In genomic region chr9:21796259-21796658, GRCm38 (mm10) we compare ENCODE assay signal across 9 mouse cellular contexts. TPM values are rescaled to one million over a fixed set of nuclear protein-coding genes. Genes with fewer than 3 reads are reported as not detected.
A peak's percentile ranks its signal among the peaks of the same experiment; 100 is the strongest.
DNase-seq lines count a peak whose midpoint lies in the region; ATAC-seq and TF ChIP-seq lines count a peak whose summit lies in the region.
"Had no signal": no experiment of that assay in that cellular context is flagged by ENCODE, and none has a peak within 500 bp of the region (broad histone marks: within the 10 kb centered on the region; RNA-seq: fewer than 3 reads in every experiment).

No protein-coding gene starts in this region.

- no peak for ATAC-seq in forebrain, embryonic 12.5 days (ENCODE audit: low FRiP score)
- no peak for ATAC-seq in limb, embryonic 14.5 days (ENCODE audit: low FRiP score, low read depth)
- ATAC-seq in inflammation-experienced regulatory T-cells, adult 6 months = no peak

- no peak for TF ChIP-seq POLR2A in limb, embryonic 14.5 days (IDR thresholded peaks at IDR 0.05; ENCODE audit: borderline replicate concordance, extremely low read depth, insufficient read depth, insufficient read length)

- intact Hi-C loops in heart, postnatal 10 days (cut with DNase I) = loop anchor here (5.0 kb wide), 1 partner anchor 179 kb away; the partner anchor contains the start of gene Smarca4

- H3K9ac ChIP-seq in forebrain, embryonic 12.5 days = no peak overlapping the region
- peak overlapping the region; percentile 43 for H3K9ac ChIP-seq in limb, embryonic 14.5 days (ENCODE audit: low read depth, low read length, severe bottlenecking)

- 67% methylated on average over 3 of the region's 3 CpGs for WGBS in forebrain, embryonic 10.5 days
- WGBS in forebrain, embryonic 12.5 days = 64% methylated on average over 3 of the region's 3 CpGs
- WGBS in limb, embryonic 14.5 days = 30% methylated on average over 3 of the region's 3 CpGs

- H3K9me3 ChIP-seq in forebrain, embryonic 10.5 days = no peaks in the 10 kb centered on the region
- H3K9me3 ChIP-seq in forebrain, embryonic 12.5 days = no peaks in the 10 kb centered on the region
- no peaks in the 10 kb centered on the region for H3K9me3 ChIP-seq in E14TG2a.4 (ENCODE audit: low read length)
- H3K9me3 ChIP-seq in limb, embryonic 14.5 days (ENCODE audit: control insufficient read depth, low read length) = no peaks in the 10 kb centered on the region

- peaks cover 60% of the 10 kb centered on the region for H3K36me3 ChIP-seq in forebrain, embryonic 10.5 days (replicated peaks)
- peaks cover 14% of the 10 kb centered on the region for H3K36me3 ChIP-seq in forebrain, embryonic 12.5 days (replicated peaks)
- peaks cover 82% of the 10 kb centered on the region for H3K36me3 ChIP-seq in E14TG2a.4 (ENCODE audit: insufficient read depth, low read length)
- peaks cover 59% of the 10 kb centered on the region for H3K36me3 ChIP-seq in limb, embryonic 14.5 days (ENCODE audit: control insufficient read depth, insufficient read depth, low read length)

- no peaks in the 10 kb centered on the region for H3K27me3 ChIP-seq in forebrain, embryonic 10.5 days (ENCODE audit: poor library complexity, severe bottlenecking)
- peaks cover 3% of the 10 kb centered on the region; the same call in 1 of the 2 replicates for H3K27me3 ChIP-seq in forebrain, embryonic 12.5 days
- no peaks in the 10 kb centered on the region for H3K27me3 ChIP-seq in E14TG2a.4 (ENCODE audit: insufficient read depth, low read length)
- no peaks in the 10 kb centered on the region for H3K27me3 ChIP-seq in limb, embryonic 14.5 days (ENCODE audit: control insufficient read depth, insufficient read depth, low read length)

- no peak for DNase-seq in forebrain, embryonic 10.5 days (ENCODE audit: extremely low spot score, low spot score)
- DNase-seq in heart, postnatal 10 days = peak; percentile 38 to 42
- DNase-seq in limb, embryonic 14.5 days (ENCODE audit: low spot score) = peak; percentile 11
- DNase-seq in frontal cortex, adult 2 months (ENCODE audit: extremely low spot score in 1 of 2, low spot score in 1 of 2) = no peak
- no peak for DNase-seq in adrenal gland, adult 8-10 months

- H3K4me2 ChIP-seq in forebrain, embryonic 12.5 days = no peak overlapping the region
- H3K4me2 ChIP-seq in limb, embryonic 14.5 days (replicated peaks; ENCODE audit: low read depth, low read length, severe bottlenecking) = peak overlapping the region; percentile 63

- H3K27ac ChIP-seq in forebrain, embryonic 10.5 days = peak overlapping the region; percentile 77
- H3K27ac ChIP-seq in forebrain, embryonic 12.5 days = no peak overlapping the region
- no peak overlapping the region; the same call in 1 of the 2 replicates for H3K27ac ChIP-seq in limb, embryonic 14.5 days (replicated peaks; ENCODE audit: low read depth, low read length)

- H3K4me3 ChIP-seq in forebrain, embryonic 10.5 days = peak overlapping the region; percentile 79
- H3K4me3 ChIP-seq in forebrain, embryonic 12.5 days (replicated peaks) = no peak overlapping the region
- H3K4me3 ChIP-seq in E14TG2a.4 (replicated peaks; ENCODE audit: low read length) = peak overlapping the region; percentile 97
- peak overlapping the region; percentile 81; the same call in 1 of the 2 replicates for H3K4me3 ChIP-seq in limb, embryonic 14.5 days (replicated peaks; ENCODE audit: low read length)

- TF ChIP-seq CTCF in E14TG2a.4 (conservative IDR thresholded peaks at IDR 0.05; ENCODE audit: low read length) = no peak

- peaks cover 36% of the 10 kb centered on the region for H3K4me1 ChIP-seq in forebrain, embryonic 10.5 days
- peaks cover 22% of the 10 kb centered on the region for H3K4me1 ChIP-seq in forebrain, embryonic 12.5 days
- peaks cover 88% of the 10 kb centered on the region for H3K4me1 ChIP-seq in E14TG2a.4 (replicated peaks; ENCODE audit: low read depth, low read length)
- H3K4me1 ChIP-seq in limb, embryonic 14.5 days (ENCODE audit: control insufficient read depth, insufficient read depth, low read length) = peaks cover 18% of the 10 kb centered on the region

RNA-seq across cellular contexts. Expression of gene Kank2, which starts 2.3 kb away (rescaled TPM):
- 8.6 and 8.9 TPM in 2 replicates for polyA plus RNA-seq in forebrain, embryonic 10.5 days (2016; fragmentation: Nextera tagmentation; extraction: Ambion mirVana)
- polyA plus RNA-seq in forebrain, embryonic 12.5 days (2016; fragmentation: Nextera tagmentation; extraction: Ambion mirVana) = 6.1 and 6.2 TPM in 2 replicates
- 10 to 100 TPM; 49.5 to 51.9 TPM for total RNA-seq in heart, postnatal 10 days (2021)
- 38.6 and 49.6 TPM in 2 replicates for polyA plus RNA-seq in limb, embryonic 14.5 days (2012; rRNA removed)
- 13.1 and 15.0 TPM in 2 replicates for polyA plus RNA-seq in limb, embryonic 14.5 days (2014; fragmentation: Nextera tagmentation; extraction: Ambion mirVana)
- 7.9 and 8.0 TPM in 2 replicates for polyA plus RNA-seq in frontal cortex, adult 2 months (2012; rRNA removed)
- 10 to 100 TPM; 35.0 to 58.9 (median 47.5) TPM for total RNA-seq in adrenal gland, adult 8-10 months (2022)
- not detected for polyA plus RNA-seq in inflammation-experienced regulatory T-cells, adult 6 months (2017; shearing (Covaris generic))

RNA-seq across cellular contexts. Expression of gene Spc24, which starts 36.2 kb away (rescaled TPM):
- polyA plus RNA-seq in forebrain, embryonic 10.5 days (2016; fragmentation: Nextera tagmentation; extraction: Ambion mirVana) = 196 and 197 TPM in 2 replicates
- 112 and 118 TPM in 2 replicates for polyA plus RNA-seq in forebrain, embryonic 12.5 days (2016; fragmentation: Nextera tagmentation; extraction: Ambion mirVana)
- total RNA-seq in heart, postnatal 10 days (2021) = 10 to 100 TPM; 11.9 to 14.5 TPM
- 64.8 and 68.8 TPM in 2 replicates for polyA plus RNA-seq in limb, embryonic 14.5 days (2012; rRNA removed)
- polyA plus RNA-seq in limb, embryonic 14.5 days (2014; fragmentation: Nextera tagmentation; extraction: Ambion mirVana) = 84.3 and 92.5 TPM in 2 replicates
- polyA plus RNA-seq in frontal cortex, adult 2 months (2012; rRNA removed) = 3.3 and 3.8 TPM in 2 replicates
- total RNA-seq in adrenal gland, adult 8-10 months (2022) = 1 to 10 TPM in 3 of 4 experiments, under 1 TPM in 1; 0.32 to 4.9 (median 2.1) TPM
- polyA plus RNA-seq in inflammation-experienced regulatory T-cells, adult 6 months (2017; shearing (Covaris generic)) = 10 to 100 TPM in 1 of 3 experiments, 1 to 10 TPM in 2; 5.5 to 54.9 (median 8.6) TPM

RNA-seq across cellular contexts. Expression of gene Angptl8, which starts 39.1 kb away (rescaled TPM):
- 0.62 and 0.94 TPM in 2 replicates for polyA plus RNA-seq in forebrain, embryonic 10.5 days (2016; fragmentation: Nextera tagmentation; extraction: Ambion mirVana)
- polyA plus RNA-seq in forebrain, embryonic 12.5 days (2016; fragmentation: Nextera tagmentation; extraction: Ambion mirVana) = 0.45 TPM in 1 of 2 replicates, not detected in the other
- total RNA-seq in heart, postnatal 10 days (2021) = under 1 TPM in 1 of 2 experiments, not detected in 1; 0.31 TPM
- polyA plus RNA-seq in limb, embryonic 14.5 days (2012; rRNA removed) = 0.17 TPM in 1 of 2 replicates, not detected in the other
- polyA plus RNA-seq in limb, embryonic 14.5 days (2014; fragmentation: Nextera tagmentation; extraction: Ambion mirVana) = 0.44 and 1.1 TPM in 2 replicates
- not detected in 2 replicates for polyA plus RNA-seq in frontal cortex, adult 2 months (2012; rRNA removed)
- total RNA-seq in adrenal gland, adult 8-10 months (2022) = 10 to 100 TPM in 2 of 4 experiments, 1 to 10 TPM in 2; 1.5 to 12.0 (median 7.7) TPM
- not detected for polyA plus RNA-seq in inflammation-experienced regulatory T-cells, adult 6 months (2017; shearing (Covaris generic))
- total RNA-seq: heart, postnatal 36 days had no signal

RNA-seq across cellular contexts. Expression of gene Dock6, which starts 56.2 kb away (rescaled TPM):
- 24.2 and 24.7 TPM in 2 replicates for polyA plus RNA-seq in forebrain, embryonic 10.5 days (2016; fragmentation: Nextera tagmentation; extraction: Ambion mirVana)
- polyA plus RNA-seq in forebrain, embryonic 12.5 days (2016; fragmentation: Nextera tagmentation; extraction: Ambion mirVana) = 17.5 and 18.9 TPM in 2 replicates
- total RNA-seq in heart, postnatal 10 days (2021) = 10 to 100 TPM; 63.0 to 66.5 TPM
- 155 and 191 TPM in 2 replicates for polyA plus RNA-seq in limb, embryonic 14.5 days (2012; rRNA removed)
- polyA plus RNA-seq in limb, embryonic 14.5 days (2014; fragmentation: Nextera tagmentation; extraction: Ambion mirVana) = 31.6 and 38.8 TPM in 2 replicates
- polyA plus RNA-seq in frontal cortex, adult 2 months (2012; rRNA removed) = 47.7 and 50.1 TPM in 2 replicates
- total RNA-seq in adrenal gland, adult 8-10 months (2022) = 10 to 100 TPM; 34.3 to 80.5 (median 56.4) TPM
- 1 to 10 TPM; 1.7 to 2.1 (median 1.9) TPM for polyA plus RNA-seq in inflammation-experienced regulatory T-cells, adult 6 months (2017; shearing (Covaris generic))

Comparison
In these comparisons a context has a peak if more than half of its experiments do, and no peak if none do; other contexts are left out.
1. DNase-seq: peak in heart, postnatal 10 days (2 of 2) and limb, embryonic 14.5 days (single experiment); none in forebrain, embryonic 10.5 days (single experiment), frontal cortex, adult 2 months (0 of 2) and adrenal gland, adult 8-10 months (single experiment).